Mouse (Mus musculus) stomach, adult 2 months (tissue): ENCODE data around the gene Cntd1. TPM values are rescaled to one million over a fixed set of nuclear protein-coding genes. Genes with fewer than 3 reads are reported as not detected.

Experiments used
- polyA plus RNA-seq: library from polyadenylated mRNA; depleted of rRNA; stranded (reverse); fragments of >200 nt; gene quantifications from 2 replicates; pipeline ENCODE4 v1.2.3, GENCODE M21; 2012; rRNA removed

Gene Cntd1
- polyA plus RNA-seq = 0.04 and 0.05 TPM in 2 replicates

GRCm38 (mm10) chr11:101278223-101279192, at the start of gene Cntd1, which contains the start of gene Coa3:
Gene Cntd1 (plus strand): TSS chr11:101279012.
Gene Coa3 (minus strand): TSS chr11:101279114.

GRCm38 (mm10) chr11:101245855-101246701, 32.7 kb upstream of the Cntd1 start, which contains the start of gene Ramp2:
Gene Ramp2 (plus strand): TSS chr11:101246028.

DNA sequence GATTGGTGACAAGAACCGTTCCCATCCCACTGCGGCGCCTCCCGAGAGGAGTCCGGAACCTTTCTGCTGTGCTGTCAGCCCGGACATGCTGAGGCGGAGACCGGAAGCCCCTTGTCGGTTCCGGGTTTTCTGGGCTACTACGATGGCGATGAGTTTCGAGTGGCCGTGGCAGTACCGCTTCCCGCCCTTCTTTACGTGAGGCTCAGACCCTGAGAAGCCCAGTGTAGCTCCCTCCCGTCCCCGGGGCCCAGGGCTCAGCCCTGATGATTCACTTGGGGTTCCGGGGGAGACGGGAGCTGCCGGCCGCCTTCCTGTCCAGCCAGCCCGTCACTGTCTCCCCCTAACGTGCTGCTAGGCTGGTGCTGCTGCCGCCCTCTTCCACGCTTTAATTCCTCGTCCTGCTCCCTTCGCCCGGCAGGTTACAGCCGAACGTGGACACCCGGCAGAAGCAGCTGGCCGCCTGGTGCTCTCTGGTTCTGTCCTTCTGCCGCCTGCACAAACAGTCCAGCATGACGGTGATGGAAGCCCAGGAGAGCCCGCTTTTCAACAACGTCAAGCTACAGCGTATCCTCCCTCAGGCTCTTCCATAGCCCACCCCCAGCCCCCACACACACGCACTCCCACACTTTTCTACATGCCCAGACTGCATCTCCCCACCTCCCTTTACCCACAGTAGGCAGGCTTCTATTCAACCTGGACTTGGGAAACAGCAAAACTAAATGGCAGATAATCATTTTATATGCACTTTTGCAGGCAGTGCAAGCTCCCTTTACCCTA, 25.0 kb upstream of the Cntd1 start, which contains the start of gene Vps25:
Gene Vps25, plus strand, starts transcription at position 95 of the 777 bp plus-strand sequence.

GRCm38 (mm10) chr11:101259948-101260825, 18.6 kb upstream of the Cntd1 start, which contains the start of gene Wnk4:
Gene Wnk4 (plus strand): TSS chr11:101260567.

GRCm38 (mm10) chr11:101302004-101302798, 23.4 kb downstream of the Cntd1 start, which contains the start of gene Becn1:
Gene Becn1 (minus strand): TSS chr11:101302286.

GRCm38 (mm10) chr11:101315665-101316500, 37.1 kb downstream of the Cntd1 start, which contains the start of gene Psme3:
Gene Psme3 (plus strand): TSS chr11:101316213.

DNA sequence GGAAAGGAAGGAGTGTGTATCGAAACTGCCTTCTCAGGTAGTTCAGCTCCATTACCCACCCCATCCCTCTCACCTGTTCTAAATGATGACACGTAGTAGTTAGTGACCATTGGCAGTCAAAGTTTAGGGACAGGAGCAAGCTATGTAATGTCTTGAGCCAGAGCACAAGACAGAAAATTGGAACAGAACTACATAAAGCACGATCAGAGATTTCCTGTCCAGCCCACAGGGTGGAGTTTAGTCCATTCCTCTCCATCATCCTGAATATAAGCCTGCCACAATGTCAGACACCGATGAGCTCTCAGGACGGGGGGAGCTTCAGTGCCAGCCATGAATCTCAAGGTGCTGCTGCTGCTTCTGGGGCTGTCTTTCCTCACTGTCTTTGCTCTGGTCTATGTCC, 46.0 kb downstream of the Cntd1 start, which contains the start of gene Aoc2:
Gene Aoc2, plus strand, starts transcription at position 301 of the 400 bp plus-strand sequence.

DNA sequence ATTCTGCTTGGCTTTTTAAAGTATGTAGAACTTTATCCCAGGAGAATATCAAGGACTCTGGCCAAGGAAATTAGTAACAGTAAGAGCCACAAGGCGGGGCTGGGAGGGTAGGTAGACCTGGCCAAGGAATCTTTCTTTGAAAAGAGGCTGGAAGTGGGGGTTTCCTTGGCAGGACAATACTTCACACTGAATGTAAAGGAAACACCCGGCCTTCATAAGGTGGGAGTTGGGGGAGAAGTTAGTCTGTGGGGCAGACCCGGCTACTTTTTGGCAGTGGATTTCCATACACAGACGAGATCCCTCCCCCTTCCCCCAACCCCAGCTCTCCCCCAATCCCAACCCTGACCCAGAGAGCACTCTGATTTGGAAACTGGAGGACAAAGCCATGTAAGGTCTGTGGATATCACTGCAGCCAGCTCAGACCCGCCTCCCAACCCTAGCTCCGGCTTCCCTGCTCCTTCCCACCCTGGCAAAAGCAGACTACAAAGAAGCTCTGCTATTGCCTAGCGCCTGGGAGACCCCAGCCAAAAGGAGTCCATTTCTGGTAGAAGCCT, 51.6 kb downstream of the Cntd1 start, which contains the start of gene Aoc3:
Gene Aoc3, plus strand, starts transcription at position 235 of the 554 bp plus-strand sequence.

Other genes with a start within 250 kb of the Cntd1 start
- gene Naglu, start 209.0 kb upstream of the Cntd1 start, polyA plus RNA-seq = 19.1 and 22.4 TPM in 2 replicates
- 0.17 and 0.28 TPM in 2 replicates for gene Hsd17b1, start 200.6 kb upstream of the Cntd1 start, polyA plus RNA-seq
- 21.0 and 26.1 TPM in 2 replicates for gene Coasy, start 196.4 kb upstream of the Cntd1 start, polyA plus RNA-seq
- 30.3 and 32.5 TPM in 2 replicates for gene Mlx, start 191.7 kb upstream of the Cntd1 start, polyA plus RNA-seq
- 0.12 and 0.17 TPM in 2 replicates for gene Psmc3ip, start 183.6 kb upstream of the Cntd1 start, polyA plus RNA-seq
- 22.6 and 22.7 TPM in 2 replicates for gene Retreg3, start 159.1 kb upstream of the Cntd1 start, polyA plus RNA-seq
- 8.8 and 9.5 TPM in 2 replicates for gene Tubg1, start 159.1 kb upstream of the Cntd1 start, polyA plus RNA-seq
- gene Tubg2, start 123.1 kb upstream of the Cntd1 start, polyA plus RNA-seq = 2.2 and 2.7 TPM in 2 replicates
- gene Cntnap1, start 108.5 kb upstream of the Cntd1 start, polyA plus RNA-seq = 2.1 and 3.0 TPM in 2 replicates
- 48.6 and 67.7 TPM in 2 replicates for gene Plekhh3, start 107.7 kb upstream of the Cntd1 start, polyA plus RNA-seq
- gene Ccr10, start 103.6 kb upstream of the Cntd1 start, polyA plus RNA-seq = 0.55 TPM in 1 of 2 replicates, not detected in the other
- gene Ezh1, start 52.5 kb upstream of the Cntd1 start, polyA plus RNA-seq = 9.5 and 10.8 TPM in 2 replicates
- 28.0 and 40.4 TPM in 2 replicates for gene Ramp2, start 33.0 kb upstream of the Cntd1 start, polyA plus RNA-seq
- gene Vps25, start 25.3 kb upstream of the Cntd1 start, polyA plus RNA-seq = 72.1 and 77.8 TPM in 2 replicates
- 11.2 TPM in 2 replicates for gene Wnk4, start 18.4 kb upstream of the Cntd1 start, polyA plus RNA-seq
- gene Coa3, start 102 bp downstream of the Cntd1 start, polyA plus RNA-seq = 322 and 371 TPM in 2 replicates
- gene Becn1, start 23.3 kb downstream of the Cntd1 start, polyA plus RNA-seq = 45.6 and 56.4 TPM in 2 replicates
- gene Psme3, start 37.2 kb downstream of the Cntd1 start, polyA plus RNA-seq = 15.1 and 19.9 TPM in 2 replicates
- 2.2 and 2.3 TPM in 2 replicates for gene Aoc2, start 46.1 kb downstream of the Cntd1 start, polyA plus RNA-seq
- 10.8 and 13.3 TPM in 2 replicates for gene Aoc3, start 51.6 kb downstream of the Cntd1 start, polyA plus RNA-seq
- not detected in 2 replicates for gene G6pc, start 88.5 kb downstream of the Cntd1 start, polyA plus RNA-seq
- gene Aarsd1, start 138.6 kb downstream of the Cntd1 start, polyA plus RNA-seq = 9.5 and 10.3 TPM in 2 replicates
- not detected in 2 replicates for gene Gm27029, start 145.8 kb downstream of the Cntd1 start, polyA plus RNA-seq
- gene Rundc1, start 146.1 kb downstream of the Cntd1 start, polyA plus RNA-seq = 15.6 and 17.9 TPM in 2 replicates
- gene Ptges3l, start 146.3 kb downstream of the Cntd1 start, polyA plus RNA-seq = 2.6 and 3.7 TPM in 2 replicates
- gene Rpl27, start 163.3 kb downstream of the Cntd1 start, polyA plus RNA-seq = 103 and 107 TPM in 2 replicates
- gene Ifi35, start 169.4 kb downstream of the Cntd1 start, polyA plus RNA-seq = 16.6 and 18.3 TPM in 2 replicates
- 7.1 and 8.6 TPM in 2 replicates for gene Rnd2, start 186.0 kb downstream of the Cntd1 start, polyA plus RNA-seq
- gene Vat1, start 187.2 kb downstream of the Cntd1 start, polyA plus RNA-seq = 72.9 and 93.3 TPM in 2 replicates